Mouse (Mus musculus) limb, embryonic 12.5 days (tissue): ENCODE measurements around the gene Aip. TPM values are rescaled to one million over a fixed set of nuclear protein-coding genes. Genes with fewer than 3 reads are reported as not detected.
A peak's percentile ranks its signal among the peaks of the same experiment; 100 is the strongest.

Experiments
- ATAC-seq: fragments of 200-750 bp; cut with Nextera tagmentation; 2 replicates; pipeline ENCODE4 v1.8.0; 2017; ENCODE audit warnings: low read depth, moderate TSS enrichment; ENCODE audit not compliant: insufficient number of reproducible peaks, insufficient read depth, low FRiP score, low TSS enrichment
- H3K27ac ChIP-seq: fragments of 300-500 bp; sonication (generic); 2 replicates; pipeline ENCODE4 v1.5.1; 2016; ENCODE audit warnings: mild to moderate bottlenecking, moderate library complexity
- H3K27me3 ChIP-seq: fragments of 300-500 bp; sonication (generic); 2 replicates; pipeline ENCODE4 v1.6.1; 2016; ENCODE audit warnings: mild to moderate bottlenecking, moderate library complexity
- H3K36me3 ChIP-seq: fragments of 300-500 bp; sonication (generic); 2 replicates; pipeline ENCODE4 v1.6.1; 2016; ENCODE audit warnings: mild to moderate bottlenecking, moderate library complexity
- H3K4me1 ChIP-seq: fragments of 300-500 bp; sonication (generic); replicated peaks from 2 replicates; pipeline ENCODE4 v1.6.1; 2016
- H3K4me2 ChIP-seq: fragments of 300-500 bp; sonication (generic); 2 replicates; pipeline ENCODE4 v1.6.1; 2016; ENCODE audit warnings: mild to moderate bottlenecking, moderate library complexity
- H3K4me3 ChIP-seq: fragments of 300-500 bp; sonication (generic); replicated peaks from 2 replicates; pipeline ENCODE4 v1.5.1; 2016; ENCODE audit warnings: mild to moderate bottlenecking
- H3K9ac ChIP-seq: fragments of 300-500 bp; sonication (generic); replicated peaks from 2 replicates; pipeline ENCODE4 v1.6.1; 2016; ENCODE audit warnings: mild to moderate bottlenecking, moderate library complexity
- H3K9me3 ChIP-seq: fragments of 300-500 bp; sonication (generic); 2 replicates; pipeline ENCODE4 v1.6.1; 2016; ENCODE audit warnings: mild to moderate bottlenecking, moderate library complexity
- WGBS: fragments of 180-500 bp; shearing (Covaris S2); methylation state at CpG from one replicate; pipeline ENCODE4 v1.1.7; 2016; 5-methylcytosine and 5-hydroxymethylcytosine counted together
- polyA plus RNA-seq: library from polyadenylated mRNA; unstranded; fragments of >200 nt; fragmentation: Nextera tagmentation; extraction: Ambion mirVana; gene quantifications from 2 replicates; pipeline ENCODE4 v1.2.1, GENCODE M21; 2016

The Aip gene
- polyA plus RNA-seq, 1 experiment from 2014 or later: 87.5 TPM

- Histone ChIP-seq H3K4me3 (no peak overlapping the region), H3K4me1 (0 out of 2 replicates have a peak, but pooled peaks cover 7% of the 10 kb centered on the region), H3K9ac (no peak overlapping the region), H3K4me2 (no peak overlapping the region), H3K27me3 (peaks cover 22% of the 10 kb centered on the region), H3K36me3 (no peaks in the 10 kb centered on the region), H3K27ac (no peak overlapping the region), H3K9me3 (no peaks in the 10 kb centered on the region)
- 91% methylated on average over 15 of the region's 15 CpGs for WGBS
- no peak for ATAC-seq
Measured at GRCm38 (mm10) chr19:4086156-4086555, 39.5 kb downstream of the Aip start.

GRCm38 (mm10) chr19:4084984-4085383 is 40.7 kb downstream of the Aip start:
- Histone ChIP-seq H3K27me3 (peaks cover 22% of the 10 kb centered on the region), H3K9ac (no peak overlapping the region), H3K4me2 (no peak overlapping the region), H3K9me3 (no peaks in the 10 kb centered on the region), H3K4me3 (no peak overlapping the region), H3K27ac (no peak overlapping the region), H3K4me1 (0 out of 2 replicates have a peak, but pooled peaks cover 7% of the 10 kb centered on the region), H3K36me3 (no peaks in the 10 kb centered on the region)
- 86% methylated on average over 1 of the region's 1 CpGs for whole genome bisulfite sequencing
- ATAC-seq: no peak

- Histone ChIP-seq H3K27me3 (peaks cover 17% of the 10 kb centered on the region; the same call in 1 of the 2 replicates), H3K4me2 (0 out of 2 replicates have a peak overlapping the region, but pooled peaks have one; percentile 5), H3K27ac (no peak overlapping the region), H3K9ac (no peak overlapping the region), H3K9me3 (no peaks in the 10 kb centered on the region), H3K4me1 (0 out of 2 replicates have a peak, but pooled peaks cover 7% of the 10 kb centered on the region), H3K36me3 (no peaks in the 10 kb centered on the region), H3K4me3 (no peak overlapping the region)
- ATAC-seq: no peak
- 28% methylated on average over 8 of the region's 8 CpGs for WGBS
Measured at GRCm38 (mm10) chr19:4083826-4084225, 41.8 kb downstream of the Aip start.

- no peaks in the 10 kb centered on the region for H3K36me3 ChIP-seq
- no peak overlapping the region for H3K27ac ChIP-seq
- H3K4me1 ChIP-seq: 0 out of 2 replicates have a peak, but pooled peaks cover 7% of the 10 kb centered on the region
- ATAC-seq: no peak
- H3K4me2 ChIP-seq: no peak overlapping the region
- no peak overlapping the region for H3K4me3 ChIP-seq
- WGBS: 77% methylated on average over 7 of the region's 7 CpGs
- H3K9ac ChIP-seq: no peak overlapping the region
- peaks cover 17% of the 10 kb centered on the region; the same call in 1 of the 2 replicates for H3K27me3 ChIP-seq
- no peaks in the 10 kb centered on the region for H3K9me3 ChIP-seq
Measured at GRCm38 (mm10) chr19:4083316-4083715, 42.3 kb downstream of the Aip start.

- H3K9me3 ChIP-seq: no peaks in the 10 kb centered on the region
- ATAC-seq: no peak
- H3K36me3 ChIP-seq: no peaks in the 10 kb centered on the region
- WGBS: 83% methylated on average over 11 of the region's 11 CpGs
- no peak overlapping the region for H3K9ac ChIP-seq
- 0 out of 2 replicates have a peak, but pooled peaks cover 7% of the 10 kb centered on the region for H3K4me1 ChIP-seq
- H3K4me3 ChIP-seq: no peak overlapping the region
- H3K4me2 ChIP-seq: no peak overlapping the region
- peaks cover 17% of the 10 kb centered on the region; the same call in 1 of the 2 replicates for H3K27me3 ChIP-seq
- no peak overlapping the region for H3K27ac ChIP-seq
Measured at GRCm38 (mm10) chr19:4082219-4082965, 43.3 kb downstream of the Aip start.

GRCm38 (mm10) chr19:4081394-4081793 is 44.3 kb downstream of the Aip start, which contains the start of gene Cabp2:
Gene Cabp2 (plus strand): TSS chr19:4081578.
- ATAC-seq: no peak
- no peaks in the 10 kb centered on the region for H3K9me3 ChIP-seq
- WGBS: 69% methylated on average over 3 of the region's 3 CpGs
- H3K27ac ChIP-seq: no peak within 1 kb of the TSS
- H3K9ac ChIP-seq: no peak within 1 kb of the TSS
- H3K4me2 ChIP-seq: no peak within 1 kb of the TSS
- H3K27me3 ChIP-seq: peaks cover 17% of the 10 kb centered on the region; the same call in 1 of the 2 replicates
- H3K4me3 ChIP-seq: no peak within 1 kb of the TSS
- 0 out of 2 replicates have a peak, but pooled peaks cover 7% of the 10 kb centered on the region for H3K4me1 ChIP-seq
- no peaks in the 10 kb centered on the region for H3K36me3 ChIP-seq

GRCm38 (mm10) chr19:4080511-4081009 is 45.1 kb downstream of the Aip start:
- WGBS: 60% methylated on average over 8 of the region's 8 CpGs
- Histone ChIP-seq H3K27ac (no peak overlapping the region), H3K4me3 (no peak overlapping the region), H3K27me3 (peaks cover 11% of the 10 kb centered on the region; the same call in 1 of the 2 replicates), H3K4me2 (no peak overlapping the region), H3K9me3 (no peaks in the 10 kb centered on the region), H3K4me1 (0 out of 2 replicates have a peak, but pooled peaks cover 7% of the 10 kb centered on the region), H3K9ac (no peak overlapping the region), H3K36me3 (no peaks in the 10 kb centered on the region)
- ATAC-seq: no peak

GRCm38 (mm10) chr19:4079594-4079993 is 46.1 kb downstream of the Aip start:
- 79% methylated on average over 1 of the region's 1 CpGs for WGBS
- Histone ChIP-seq H3K4me2 (no peak overlapping the region), H3K27ac (no peak overlapping the region), H3K4me1 (0 out of 2 replicates have a peak, but pooled peaks cover 7% of the 10 kb centered on the region), H3K9me3 (no peaks in the 10 kb centered on the region), H3K36me3 (no peaks in the 10 kb centered on the region), H3K9ac (no peak overlapping the region), H3K27me3 (peaks cover 8% of the 10 kb centered on the region; the same call in 1 of the 2 replicates), H3K4me3 (no peak overlapping the region)
- no peak for ATAC-seq

- H3K4me1 ChIP-seq: peaks cover 4% of the 10 kb centered on the region
- H3K4me2 ChIP-seq: no peak overlapping the region
- no peaks in the 10 kb centered on the region for H3K9me3 ChIP-seq
- H3K4me3 ChIP-seq: no peak overlapping the region
- WGBS: 88% methylated on average over 1 of the region's 1 CpGs
- H3K9ac ChIP-seq: no peak overlapping the region
- H3K27ac ChIP-seq: no peak overlapping the region
- ATAC-seq: no peak
- H3K27me3 ChIP-seq: no peaks in the 10 kb centered on the region
- no peaks in the 10 kb centered on the region for H3K36me3 ChIP-seq
Measured at GRCm38 (mm10) chr19:4075531-4075930, 50.1 kb downstream of the Aip start.

GRCm38 (mm10) chr19:4072706-4073424 is 52.8 kb downstream of the Aip start:
- Histone ChIP-seq H3K4me1 (peaks cover 4% of the 10 kb centered on the region), H3K36me3 (no peaks in the 10 kb centered on the region), H3K4me3 (no peak overlapping the region), H3K27ac (no peak overlapping the region; the same call in 1 of the 2 replicates), H3K27me3 (no peaks in the 10 kb centered on the region), H3K9ac (no peak overlapping the region), H3K9me3 (no peaks in the 10 kb centered on the region), H3K4me2 (no peak overlapping the region)
- ATAC-seq: no peak
- 68% methylated on average over 6 of the region's 6 CpGs for WGBS

GRCm38 (mm10) chr19:4071406-4071805 is 54.3 kb downstream of the Aip start:
- Histone ChIP-seq H3K4me2 (no peak overlapping the region), H3K9me3 (no peaks in the 10 kb centered on the region), H3K4me3 (no peak overlapping the region), H3K36me3 (no peaks in the 10 kb centered on the region), H3K27me3 (no peaks in the 10 kb centered on the region), H3K27ac (no peak overlapping the region), H3K9ac (no peak overlapping the region), H3K4me1 (peaks cover 4% of the 10 kb centered on the region)
- 91% methylated on average over 6 of the region's 6 CpGs for WGBS
- ATAC-seq: no peak
